Mouse (Mus musculus) midbrain, embryonic 10.5 days (tissue): ENCODE measurements around the gene Irf2bpl. TPM values are rescaled to one million over a fixed set of nuclear protein-coding genes. Genes with fewer than 3 reads are reported as not detected.

ENCODE experiments used
- DNase-seq: peaks from one replicate; pipeline ENCODE4 v3.0.0-alpha.2; 2017; ENCODE audit warnings: low spot score
- H3K27ac ChIP-seq: fragments of 300-500 bp; sonication (generic); replicated peaks from 2 replicates; pipeline ENCODE4 v1.5.1; 2016; ENCODE audit warnings: mild to moderate bottlenecking
- H3K27me3 ChIP-seq: fragments of 300-500 bp; sonication (generic); 2 replicates; pipeline ENCODE4 v1.6.1; 2016; ENCODE audit warnings: low read depth, mild to moderate bottlenecking; ENCODE audit not compliant: poor library complexity, severe bottlenecking
- H3K36me3 ChIP-seq: fragments of 300-500 bp; sonication (generic); 2 replicates; pipeline ENCODE4 v1.6.1; 2016; ENCODE audit warnings: mild to moderate bottlenecking, moderate library complexity
- H3K4me1 ChIP-seq: fragments of 300-500 bp; sonication (generic); 2 replicates; pipeline ENCODE4 v1.6.1; 2016
- H3K4me3 ChIP-seq: fragments of 300-500 bp; sonication (generic); 2 replicates; pipeline ENCODE4 v1.5.1; 2016; ENCODE audit warnings: mild to moderate bottlenecking, moderate library complexity
- H3K9me3 ChIP-seq: fragments of 300-500 bp; sonication (generic); replicated peaks from 2 replicates; pipeline ENCODE4 v1.6.1; 2016; ENCODE audit warnings: mild to moderate bottlenecking
- WGBS: fragments of 180-500 bp; shearing (Covaris S2); methylation state at CpG from one replicate; pipeline ENCODE4 v1.1.7; 2016; 5-methylcytosine and 5-hydroxymethylcytosine counted together
- polyA plus RNA-seq: library from polyadenylated mRNA; unstranded; fragments of >200 nt; fragmentation: Nextera tagmentation; extraction: Ambion mirVana; gene quantifications from 2 replicates; pipeline ENCODE4 v1.2.1, GENCODE M21; 2016

Gene Irf2bpl
- 28.6 and 39.6 TPM in 2 replicates for polyA plus RNA-seq

GRCm38 (mm10) chr12:86884197-86885058, at the start of gene Irf2bpl:
Gene Irf2bpl, minus strand, starts transcription at chr12:86884798.
- Histone ChIP-seq H3K4me3 (peak within 1 kb of the TSS; percentile 94), H3K9me3 (no peaks in the 10 kb centered on the region), H3K27me3 (peaks cover 29% of the 10 kb centered on the region), H3K36me3 (peaks cover 21% of the 10 kb centered on the region), H3K4me1 (peaks cover 96% of the 10 kb centered on the region), H3K27ac (peak within 1 kb of the TSS; percentile 99)
- WGBS, result under 1% methylated on average over 80 of the region's 82 CpGs
- DNase-seq, result peak; percentile 98

- Histone ChIP-seq H3K27ac (peak overlapping the region; percentile 64), H3K27me3 (peaks cover 24% of the 10 kb centered on the region), H3K4me3 (no peak overlapping the region), H3K4me1 (peaks cover 22% of the 10 kb centered on the region), H3K9me3 (peaks cover 6% of the 10 kb centered on the region; the same call in 1 of the 2 replicates), H3K36me3 (no peaks in the 10 kb centered on the region)
- peak; percentile 35 for DNase-seq
- WGBS, result 11% methylated on average over 6 of the region's 6 CpGs
Observed at GRCm38 (mm10) chr12:86932575-86932952, 48.0 kb upstream of the Irf2bpl start.

GRCm38 (mm10) chr12:86931919-86932574, 47.4 kb upstream of the Irf2bpl start:
- Histone ChIP-seq H3K27me3 (peaks cover 24% of the 10 kb centered on the region), H3K27ac (peak overlapping the region; percentile 64), H3K4me1 (peaks cover 22% of the 10 kb centered on the region), H3K4me3 (no peak overlapping the region), H3K9me3 (peaks cover 6% of the 10 kb centered on the region; the same call in 1 of the 2 replicates), H3K36me3 (no peaks in the 10 kb centered on the region)
- DNase-seq, result peak; percentile 30
- 12% methylated on average over 7 of the region's 7 CpGs for WGBS

- no peak overlapping the region for H3K27ac ChIP-seq
- peaks cover 22% of the 10 kb centered on the region for H3K4me1 ChIP-seq
- no peak overlapping the region for H3K4me3 ChIP-seq
- peak; percentile 11 for DNase-seq
- H3K9me3 ChIP-seq, result peaks cover 6% of the 10 kb centered on the region; the same call in 1 of the 2 replicates
- no peaks in the 10 kb centered on the region for H3K36me3 ChIP-seq
- 73% methylated on average over 6 of the region's 6 CpGs for WGBS
- H3K27me3 ChIP-seq, result peaks cover 18% of the 10 kb centered on the region; the same call in 1 of the 2 replicates
Observed at GRCm38 (mm10) chr12:86930934-86931729, 46.5 kb upstream of the Irf2bpl start.

GRCm38 (mm10) chr12:86923837-86924236, 39.2 kb upstream of the Irf2bpl start:
- H3K4me3 ChIP-seq, result no peak overlapping the region
- peak; percentile 69 for DNase-seq
- H3K9me3 ChIP-seq, result no peaks in the 10 kb centered on the region; the same call in 1 of the 2 replicates
- WGBS, result 11% methylated on average over 5 of the region's 5 CpGs
- H3K27ac ChIP-seq, result peak overlapping the region; percentile 43; the same call in 1 of the 2 replicates
- no peaks in the 10 kb centered on the region for H3K36me3 ChIP-seq
- H3K27me3 ChIP-seq, result 0 out of 2 replicates have a peak, but pooled peaks cover 4% of the 10 kb centered on the region
- peaks cover 31% of the 10 kb centered on the region for H3K4me1 ChIP-seq

- Histone ChIP-seq H3K4me3 (no peak overlapping the region), H3K4me1 (peaks cover 69% of the 10 kb centered on the region), H3K27me3 (peaks cover 16% of the 10 kb centered on the region), H3K27ac (peak overlapping the region; percentile 81), H3K36me3 (no peaks in the 10 kb centered on the region), H3K9me3 (no peaks in the 10 kb centered on the region)
- 86% methylated on average over 17 of the region's 17 CpGs for WGBS
- DNase-seq, result no peak
Observed at GRCm38 (mm10) chr12:86918983-86919722, 34.6 kb upstream of the Irf2bpl start.

- Histone ChIP-seq H3K4me1 (peaks cover 64% of the 10 kb centered on the region), H3K36me3 (no peaks in the 10 kb centered on the region), H3K9me3 (no peaks in the 10 kb centered on the region), H3K27me3 (peaks cover 20% of the 10 kb centered on the region), H3K27ac (peak overlapping the region; percentile 81), H3K4me3 (peak overlapping the region; percentile 29; the same call in 1 of the 2 replicates)
- DNase-seq, result peak; percentile 47
- 28% methylated on average over 11 of the region's 11 CpGs for WGBS
Observed at GRCm38 (mm10) chr12:86918361-86918967, 33.9 kb upstream of the Irf2bpl start.

- no peaks in the 10 kb centered on the region for H3K36me3 ChIP-seq
- H3K27me3 ChIP-seq, result peaks cover 31% of the 10 kb centered on the region
- H3K4me3 ChIP-seq, result no peak overlapping the region
- H3K27ac ChIP-seq, result peak overlapping the region; percentile 81
- H3K9me3 ChIP-seq, result no peaks in the 10 kb centered on the region
- H3K4me1 ChIP-seq, result peaks cover 59% of the 10 kb centered on the region
- WGBS, result 84% methylated on average over 7 of the region's 7 CpGs
- DNase-seq, result peak; percentile 10
Observed at GRCm38 (mm10) chr12:86916796-86917573, 32.4 kb upstream of the Irf2bpl start.

GRCm38 (mm10) chr12:86915617-86916016, 31.0 kb upstream of the Irf2bpl start:
- WGBS, result 83% methylated on average over 7 of the region's 7 CpGs
- Histone ChIP-seq H3K4me1 (peaks cover 67% of the 10 kb centered on the region), H3K27me3 (peaks cover 45% of the 10 kb centered on the region), H3K9me3 (no peaks in the 10 kb centered on the region), H3K27ac (no peak overlapping the region), H3K4me3 (no peak overlapping the region), H3K36me3 (no peaks in the 10 kb centered on the region)
- no peak for DNase-seq

- 76% methylated on average over 6 of the region's 6 CpGs for WGBS
- peak; percentile 11 for DNase-seq
- no peak overlapping the region; the same call in 1 of the 2 replicates for H3K27ac ChIP-seq
- H3K4me1 ChIP-seq, result peaks cover 70% of the 10 kb centered on the region
- H3K36me3 ChIP-seq, result no peaks in the 10 kb centered on the region
- H3K27me3 ChIP-seq, result peaks cover 53% of the 10 kb centered on the region
- no peaks in the 10 kb centered on the region for H3K9me3 ChIP-seq
- no peak overlapping the region for H3K4me3 ChIP-seq
Observed at GRCm38 (mm10) chr12:86914756-86915155, 30.2 kb upstream of the Irf2bpl start.

- Histone ChIP-seq H3K27me3 (peaks cover 57% of the 10 kb centered on the region), H3K36me3 (no peaks in the 10 kb centered on the region), H3K4me1 (peaks cover 68% of the 10 kb centered on the region), H3K9me3 (no peaks in the 10 kb centered on the region), H3K27ac (peak overlapping the region; percentile 24), H3K4me3 (no peak overlapping the region)
- 71% methylated on average over 2 of the region's 2 CpGs for WGBS
- DNase-seq, result no peak
Observed at GRCm38 (mm10) chr12:86914351-86914750, 29.8 kb upstream of the Irf2bpl start.
